Mouse (Mus musculus) ES-Bruce4 (cell line): ENCODE data around the gene Tnnt1. TPM values are rescaled to one million over a fixed set of nuclear protein-coding genes. Genes with fewer than 3 reads are reported as not detected.

Source experiments
- H3K27ac ChIP-seq: 2 replicates; pipeline ENCODE4 v1.5.1; 2012; ENCODE audit warnings: low read length, inconsistent platforms; ENCODE audit not compliant: insufficient read depth
- H3K27me3 ChIP-seq: 2 replicates; pipeline ENCODE4 v1.6.1; 2012; ENCODE audit warnings: mild to moderate bottlenecking, low read length, inconsistent platforms; ENCODE audit not compliant: control insufficient read depth, poor library complexity, insufficient read depth, severe bottlenecking
- H3K36me3 ChIP-seq: 2 replicates; pipeline ENCODE4 v1.6.1; 2012; ENCODE audit warnings: inconsistent platforms, mild to moderate bottlenecking, low read length, moderate library complexity; ENCODE audit not compliant: control insufficient read depth, poor library complexity, insufficient read depth, severe bottlenecking
- H3K4me1 ChIP-seq: one replicate; pipeline ENCODE4 v1.8.1; 2011; ENCODE audit warnings: low read length; ENCODE audit not compliant: control insufficient read depth, insufficient read depth
- H3K4me3 ChIP-seq: 2 replicates; pipeline ENCODE4 v1.5.1; 2011; ENCODE audit warnings: low read depth, mild to moderate bottlenecking, low read length
- H3K9ac ChIP-seq: 2 replicates; pipeline ENCODE4 v1.6.1; 2012; ENCODE audit warnings: low read depth, mild to moderate bottlenecking, inconsistent platforms; ENCODE audit not compliant: poor library complexity, severe bottlenecking
- H3K9me3 ChIP-seq: replicated peaks from 2 replicates; pipeline ENCODE4 v1.6.1; 2012; ENCODE audit warnings: mild to moderate bottlenecking, low read length, inconsistent platforms; ENCODE audit not compliant: control insufficient read depth, poor library complexity, insufficient read depth, severe bottlenecking
- CTCF ChIP-seq: IDR thresholded peaks from one replicate; pipeline ENCODE4 v1.8.1; 2011; ENCODE audit warnings: low read depth, low read length
- EP300 ChIP-seq: IDR thresholded peaks from 2 replicates; pipeline ENCODE4 v1.6.1; 2011; ENCODE audit warnings: low read depth, low read length; ENCODE audit not compliant: insufficient read depth
- POLR2A ChIP-seq: IDR thresholded peaks from one replicate; pipeline ENCODE4 v1.8.1; 2011; ENCODE audit warnings: low read length; ENCODE audit not compliant: insufficient read depth
- polyA plus RNA-seq: library from polyadenylated mRNA; stranded (reverse); fragments of >200 nt; gene quantifications from 2 replicates; pipeline ENCODE4 v1.2.4, GENCODE M21; 2011; ENCODE audit warnings: low read depth; ENCODE audit not compliant: missing spikeins, insufficient read depth, insufficient read length

Gene Tnnt1
- polyA plus RNA-seq, 1 experiment: 20.7 TPM

GRCm38 (mm10) chr7:4497271-4497903, 18.8 kb downstream of the Tnnt1 start:
- H3K27me3 ChIP-seq: no peaks in the 10 kb centered on the region
- no peak for TF ChIP-seq EP300
- no peaks in the 10 kb centered on the region for H3K9me3 ChIP-seq
- H3K4me3 ChIP-seq: no peak overlapping the region
- H3K36me3 ChIP-seq: no peaks in the 10 kb centered on the region
- no peak overlapping the region for H3K9ac ChIP-seq
- no peaks in the 10 kb centered on the region for H3K4me1 ChIP-seq
- no peak overlapping the region for H3K27ac ChIP-seq

GRCm38 (mm10) chr7:4496468-4496867, 19.7 kb downstream of the Tnnt1 start:
- no peaks in the 10 kb centered on the region for H3K9me3 ChIP-seq
- H3K36me3 ChIP-seq: no peaks in the 10 kb centered on the region
- H3K27me3 ChIP-seq: no peaks in the 10 kb centered on the region
- H3K4me1 ChIP-seq: no peaks in the 10 kb centered on the region
- H3K27ac ChIP-seq: no peak overlapping the region
- no peak overlapping the region for H3K9ac ChIP-seq
- TF ChIP-seq POLR2A (no peak), EP300 (no peak), CTCF (no peak)
- no peak overlapping the region for H3K4me3 ChIP-seq

- Histone ChIP-seq H3K4me3 (no peak overlapping the region), H3K4me1 (no peaks in the 10 kb centered on the region), H3K9me3 (no peaks in the 10 kb centered on the region), H3K27ac (no peak overlapping the region), H3K9ac (no peak overlapping the region), H3K36me3 (no peaks in the 10 kb centered on the region), H3K27me3 (no peaks in the 10 kb centered on the region)
- TF ChIP-seq POLR2A (no peak), EP300 (no peak), CTCF (no peak)
Measured at GRCm38 (mm10) chr7:4493991-4494390, 22.2 kb downstream of the Tnnt1 start.

DNA sequence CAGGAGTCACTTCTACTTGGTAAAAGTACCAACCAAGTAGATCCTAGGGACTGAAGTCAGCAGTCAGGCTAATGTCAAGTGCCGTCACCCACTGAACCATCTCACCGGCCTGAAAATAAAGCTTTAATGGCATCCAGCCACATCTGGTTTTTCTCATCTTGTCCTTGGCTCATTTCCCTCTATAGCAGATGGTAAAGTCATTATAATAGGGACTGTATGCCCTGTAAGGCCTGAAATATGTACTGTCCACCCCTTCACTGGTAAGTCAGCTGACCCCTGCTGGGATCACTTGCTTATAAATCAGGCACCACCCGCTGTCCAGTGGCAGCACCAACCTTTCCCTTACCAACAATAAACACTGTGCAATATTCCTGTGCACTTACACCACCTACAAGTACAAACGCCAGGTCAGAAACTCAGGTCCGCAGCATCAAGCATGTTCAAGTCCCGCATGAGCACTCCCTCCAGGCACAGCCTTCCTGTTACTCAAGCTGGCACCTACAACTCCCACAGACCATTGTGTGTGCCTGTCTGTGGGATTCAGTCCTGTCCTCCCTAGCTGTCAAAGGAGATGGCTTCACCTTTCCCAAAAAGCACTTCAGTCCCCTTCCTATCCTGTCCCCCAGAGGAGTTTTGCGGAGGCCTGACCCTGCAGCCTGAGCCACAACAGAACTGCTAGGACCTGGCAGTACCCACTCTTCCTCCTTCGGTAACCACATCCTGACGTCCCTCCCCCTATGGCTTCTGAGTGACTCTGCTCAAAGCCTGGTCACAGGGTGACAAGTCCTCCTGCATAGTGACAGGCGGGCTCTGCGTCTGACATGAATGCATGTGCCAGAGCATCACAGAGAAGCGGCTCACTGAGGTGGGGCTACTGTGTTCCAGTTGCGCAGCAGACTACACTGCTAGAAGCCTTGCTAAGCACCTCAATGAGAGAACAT, 23.6 kb downstream of the Tnnt1 start:
- H3K9me3 ChIP-seq: no peaks in the 10 kb centered on the region
- no peaks in the 10 kb centered on the region for H3K4me1 ChIP-seq
- TF ChIP-seq POLR2A (no peak), EP300 (no peak)
- no peaks in the 10 kb centered on the region for H3K27me3 ChIP-seq
- H3K4me3 ChIP-seq: no peak overlapping the region
- no peaks in the 10 kb centered on the region for H3K36me3 ChIP-seq
- no peak overlapping the region for H3K27ac ChIP-seq
- H3K9ac ChIP-seq: no peak overlapping the region

DNA sequence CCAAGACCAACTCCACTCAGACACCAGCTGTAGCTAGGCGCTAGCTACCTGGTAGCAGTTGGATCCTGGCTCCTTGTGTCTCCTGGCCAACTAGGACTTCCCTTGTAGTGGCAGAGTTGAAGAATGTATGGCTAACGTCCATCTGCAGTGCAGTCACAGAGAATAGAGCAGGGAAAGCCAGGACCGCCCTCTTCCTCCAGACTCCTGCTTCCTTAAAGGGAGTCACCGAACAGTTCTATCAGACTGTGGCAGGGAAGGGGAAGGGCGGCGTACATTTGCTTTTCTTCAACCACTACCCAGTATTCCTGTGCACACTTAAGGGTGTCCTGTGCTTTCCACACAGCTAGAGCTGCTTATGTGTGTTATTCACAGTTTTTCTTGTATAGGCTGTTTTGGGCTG, 24.9 kb downstream of the Tnnt1 start:
- H3K4me3 ChIP-seq: no peak overlapping the region
- no peak overlapping the region for H3K27ac ChIP-seq
- H3K4me1 ChIP-seq: no peaks in the 10 kb centered on the region
- no peaks in the 10 kb centered on the region for H3K36me3 ChIP-seq
- H3K27me3 ChIP-seq: no peaks in the 10 kb centered on the region
- TF ChIP-seq POLR2A: no peak
- TF ChIP-seq CTCF: no peak
- TF ChIP-seq EP300: no peak
- no peak overlapping the region for H3K9ac ChIP-seq
- H3K9me3 ChIP-seq: no peaks in the 10 kb centered on the region

GRCm38 (mm10) chr7:4482281-4482680, 33.9 kb downstream of the Tnnt1 start:
- no peaks in the 10 kb centered on the region for H3K27me3 ChIP-seq
- 0 out of 2 replicates have a peak overlapping the region, but pooled peaks have one; percentile 10 for H3K4me3 ChIP-seq
- no peak for TF ChIP-seq EP300
- no peak for TF ChIP-seq CTCF
- no peak for TF ChIP-seq POLR2A
- H3K9me3 ChIP-seq: no peaks in the 10 kb centered on the region
- no peak overlapping the region for H3K9ac ChIP-seq
- H3K4me1 ChIP-seq: no peaks in the 10 kb centered on the region
- no peak overlapping the region for H3K27ac ChIP-seq
- no peaks in the 10 kb centered on the region; the same call in 1 of the 2 replicates for H3K36me3 ChIP-seq
